Mouse (Mus musculus) lung, embryonic 15.5 days (tissue): Measurements from ENCODE around the gene Lbh. TPM values are rescaled to one million over a fixed set of nuclear protein-coding genes. Genes with fewer than 3 reads are reported as not detected.
A peak's percentile ranks its signal among the peaks of the same experiment; 100 is the strongest.

Experiments used
- ATAC-seq: fragments of 200-750 bp; cut with Nextera tagmentation; 2 replicates; pipeline ENCODE4 v1.8.0; 2017; ENCODE audit warnings: moderate number of reproducible peaks, borderline replicate concordance; ENCODE audit not compliant: low FRiP score, low TSS enrichment; ENCODE audit errors: extremely low read depth
- H3K27ac ChIP-seq: fragments of 300-500 bp; sonication (generic); 2 replicates; pipeline ENCODE4 v1.5.1; 2015; ENCODE audit warnings: moderate library complexity, mild to moderate bottlenecking, inconsistent platforms
- H3K27me3 ChIP-seq: fragments of 300-500 bp; sonication (generic); 2 replicates; pipeline ENCODE4 v1.6.1; 2015; ENCODE audit warnings: inconsistent platforms
- H3K36me3 ChIP-seq: fragments of 300-500 bp; sonication (generic); 2 replicates; pipeline ENCODE4 v1.6.1; 2015; ENCODE audit warnings: inconsistent platforms
- H3K4me1 ChIP-seq: fragments of 300-500 bp; sonication (generic); 2 replicates; pipeline ENCODE4 v1.6.1; 2015; ENCODE audit warnings: inconsistent platforms
- H3K4me2 ChIP-seq: fragments of 300-500 bp; sonication (generic); 2 replicates; pipeline ENCODE4 v1.6.1; 2015; ENCODE audit warnings: inconsistent platforms, mild to moderate bottlenecking, moderate library complexity
- H3K4me3 ChIP-seq: fragments of 300-500 bp; sonication (generic); 2 replicates; pipeline ENCODE4 v1.5.1; 2015; ENCODE audit warnings: mild to moderate bottlenecking, inconsistent platforms
- H3K9ac ChIP-seq: fragments of 300-500 bp; sonication (generic); 2 replicates; pipeline ENCODE4 v1.6.1; 2015; ENCODE audit warnings: inconsistent platforms
- H3K9me3 ChIP-seq: fragments of 300-500 bp; sonication (generic); 2 replicates; pipeline ENCODE4 v1.6.1; 2016; ENCODE audit warnings: inconsistent platforms
- WGBS: fragments of 180-500 bp; shearing (Covaris S2); methylation state at CpG from one replicate; pipeline ENCODE4 v1.1.7; 2015; 5-methylcytosine and 5-hydroxymethylcytosine counted together
- polyA plus RNA-seq: library from polyadenylated mRNA; unstranded; fragments of >200 nt; fragmentation: Nextera tagmentation; extraction: Ambion mirVana; gene quantifications from 2 replicates; pipeline ENCODE4 v1.2.1, GENCODE M21; 2015

The Lbh gene
- polyA plus RNA-seq, result 8.1 and 9.0 TPM in 2 replicates

- Histone ChIP-seq H3K27me3 (no peaks in the 10 kb centered on the region), H3K4me1 (peaks cover 27% of the 10 kb centered on the region), H3K36me3 (no peaks in the 10 kb centered on the region; the same call in 1 of the 2 replicates), H3K4me3 (peak within 1 kb of the TSS; percentile 63), H3K27ac (peak within 1 kb of the TSS; percentile 84), H3K9ac (peak within 1 kb of the TSS; percentile 72), H3K9me3 (no peaks in the 10 kb centered on the region), H3K4me2 (peak within 1 kb of the TSS; percentile 96)
- under 1% methylated on average over 35 of the region's 35 CpGs for WGBS
- ATAC-seq, result peak; percentile 91
Observed at GRCm38 (mm10) chr17:72918053-72918452, at the start of gene Lbh. Gene Lbh (plus strand): TSS chr17:72918305.

- no peaks in the 10 kb centered on the region for H3K36me3 ChIP-seq
- ATAC-seq, result no peak
- no peaks in the 10 kb centered on the region for H3K27me3 ChIP-seq
- no peak overlapping the region for H3K4me3 ChIP-seq
- no peak overlapping the region for H3K27ac ChIP-seq
- no peak overlapping the region for H3K4me2 ChIP-seq
- 79% methylated on average over 9 of the region's 9 CpGs for WGBS
- no peak overlapping the region for H3K9ac ChIP-seq
- H3K9me3 ChIP-seq, result no peaks in the 10 kb centered on the region
- H3K4me1 ChIP-seq, result no peaks in the 10 kb centered on the region
Observed at GRCm38 (mm10) chr17:72878979-72879378, 39.1 kb upstream of the Lbh start.

GRCm38 (mm10) chr17:72880156-72880555 lies 37.9 kb upstream of the Lbh start:
- 44% methylated on average over 3 of the region's 3 CpGs for WGBS
- H3K4me3 ChIP-seq, result no peak overlapping the region
- no peak overlapping the region for H3K4me2 ChIP-seq
- no peak overlapping the region for H3K27ac ChIP-seq
- H3K27me3 ChIP-seq, result no peaks in the 10 kb centered on the region
- no peaks in the 10 kb centered on the region for H3K36me3 ChIP-seq
- no peak overlapping the region for H3K9ac ChIP-seq
- no peak for ATAC-seq
- no peaks in the 10 kb centered on the region for H3K9me3 ChIP-seq
- H3K4me1 ChIP-seq, result no peaks in the 10 kb centered on the region

- H3K9ac ChIP-seq, result no peak overlapping the region
- H3K4me3 ChIP-seq, result no peak overlapping the region
- no peaks in the 10 kb centered on the region for H3K9me3 ChIP-seq
- H3K27me3 ChIP-seq, result no peaks in the 10 kb centered on the region
- H3K27ac ChIP-seq, result no peak overlapping the region
- no peaks in the 10 kb centered on the region for H3K36me3 ChIP-seq
- H3K4me1 ChIP-seq, result no peaks in the 10 kb centered on the region
- no peak for ATAC-seq
- no peak overlapping the region for H3K4me2 ChIP-seq
- WGBS, result 68% methylated on average over 3 of the region's 3 CpGs
Observed at GRCm38 (mm10) chr17:72881051-72881450, 37.1 kb upstream of the Lbh start.

- H3K4me3 ChIP-seq, result no peak overlapping the region
- ATAC-seq, result no peak
- no peaks in the 10 kb centered on the region for H3K27me3 ChIP-seq
- H3K4me2 ChIP-seq, result no peak overlapping the region
- 58% methylated on average over 1 of the region's 1 CpGs for whole genome bisulfite sequencing
- no peaks in the 10 kb centered on the region for H3K36me3 ChIP-seq
- H3K9me3 ChIP-seq, result no peaks in the 10 kb centered on the region
- no peak overlapping the region for H3K27ac ChIP-seq
- H3K4me1 ChIP-seq, result no peaks in the 10 kb centered on the region
- H3K9ac ChIP-seq, result no peak overlapping the region
Observed at GRCm38 (mm10) chr17:72881804-72882203, 36.3 kb upstream of the Lbh start.

- H3K9ac ChIP-seq, result no peak overlapping the region
- H3K36me3 ChIP-seq, result no peaks in the 10 kb centered on the region
- WGBS, result 20% methylated on average over 20 of the region's 20 CpGs
- no peaks in the 10 kb centered on the region for H3K27me3 ChIP-seq
- peak overlapping the region; percentile 27; the same call in 1 of the 2 replicates for H3K4me2 ChIP-seq
- peak; percentile 64; the same call in 1 of the 2 replicates for ATAC-seq
- no peaks in the 10 kb centered on the region for H3K9me3 ChIP-seq
- peaks cover 6% of the 10 kb centered on the region; the same call in 1 of the 2 replicates for H3K4me1 ChIP-seq
- H3K4me3 ChIP-seq, result no peak overlapping the region
- no peak overlapping the region for H3K27ac ChIP-seq
Observed at GRCm38 (mm10) chr17:72889556-72890397, 28.3 kb upstream of the Lbh start.

- Histone ChIP-seq H3K27ac (no peak overlapping the region), H3K27me3 (no peaks in the 10 kb centered on the region), H3K36me3 (no peaks in the 10 kb centered on the region), H3K9me3 (no peaks in the 10 kb centered on the region), H3K4me1 (peaks cover 6% of the 10 kb centered on the region; the same call in 1 of the 2 replicates), H3K4me2 (0 out of 2 replicates have a peak overlapping the region, but pooled peaks have one; percentile 27), H3K9ac (no peak overlapping the region), H3K4me3 (no peak overlapping the region)
- no peak for ATAC-seq
- 50% methylated on average over 8 of the region's 8 CpGs for WGBS
Observed at GRCm38 (mm10) chr17:72890398-72890898, 27.7 kb upstream of the Lbh start.

GRCm38 (mm10) chr17:72891556-72891955 lies 26.5 kb upstream of the Lbh start:
- no peak for ATAC-seq
- Histone ChIP-seq H3K9ac (no peak overlapping the region), H3K36me3 (no peaks in the 10 kb centered on the region), H3K27ac (no peak overlapping the region), H3K4me3 (no peak overlapping the region), H3K27me3 (no peaks in the 10 kb centered on the region), H3K9me3 (no peaks in the 10 kb centered on the region), H3K4me2 (no peak overlapping the region), H3K4me1 (peaks cover 6% of the 10 kb centered on the region; the same call in 1 of the 2 replicates)
- 85% methylated on average over 6 of the region's 6 CpGs for WGBS

- 83% methylated on average over 3 of the region's 3 CpGs for WGBS
- Histone ChIP-seq H3K27me3 (no peaks in the 10 kb centered on the region), H3K4me3 (no peak overlapping the region), H3K9me3 (no peaks in the 10 kb centered on the region), H3K27ac (no peak overlapping the region), H3K36me3 (no peaks in the 10 kb centered on the region), H3K9ac (no peak overlapping the region), H3K4me2 (no peak overlapping the region), H3K4me1 (no peaks in the 10 kb centered on the region)
- ATAC-seq, result no peak
Observed at GRCm38 (mm10) chr17:72895506-72895905, 22.6 kb upstream of the Lbh start.

GRCm38 (mm10) chr17:72897076-72897475 lies 21.0 kb upstream of the Lbh start:
- H3K4me2 ChIP-seq, result no peak overlapping the region
- no peaks in the 10 kb centered on the region for H3K9me3 ChIP-seq
- ATAC-seq, result no peak
- WGBS, result 46% methylated on average over 7 of the region's 7 CpGs
- no peaks in the 10 kb centered on the region for H3K4me1 ChIP-seq
- H3K9ac ChIP-seq, result no peak overlapping the region
- H3K4me3 ChIP-seq, result no peak overlapping the region
- no peaks in the 10 kb centered on the region for H3K36me3 ChIP-seq
- no peak overlapping the region for H3K27ac ChIP-seq
- no peaks in the 10 kb centered on the region for H3K27me3 ChIP-seq

GRCm38 (mm10) chr17:72897961-72898360 lies 20.1 kb upstream of the Lbh start:
- H3K9me3 ChIP-seq, result no peaks in the 10 kb centered on the region
- ATAC-seq, result no peak
- H3K27ac ChIP-seq, result no peak overlapping the region
- no peak overlapping the region for H3K4me3 ChIP-seq
- H3K4me2 ChIP-seq, result no peak overlapping the region
- no peaks in the 10 kb centered on the region for H3K36me3 ChIP-seq
- 60% methylated on average over 5 of the region's 5 CpGs for WGBS
- no peak overlapping the region for H3K9ac ChIP-seq
- H3K27me3 ChIP-seq, result no peaks in the 10 kb centered on the region
- H3K4me1 ChIP-seq, result no peaks in the 10 kb centered on the region

GRCm38 (mm10) chr17:72898775-72899174 lies 19.3 kb upstream of the Lbh start:
- Histone ChIP-seq H3K27ac (no peak overlapping the region), H3K4me2 (no peak overlapping the region), H3K36me3 (no peaks in the 10 kb centered on the region), H3K4me1 (no peaks in the 10 kb centered on the region), H3K9me3 (no peaks in the 10 kb centered on the region), H3K9ac (no peak overlapping the region), H3K4me3 (no peak overlapping the region), H3K27me3 (no peaks in the 10 kb centered on the region)
- WGBS, result 52% methylated on average over 3 of the region's 3 CpGs
- ATAC-seq, result 0 out of 2 replicates have a peak, but pooled peaks have one; percentile 67
